ENCODE assay signal across 13 mouse cellular contexts in genomic region chr11:79080081-79080480, GRCm38 (mm10).
DNase-seq lines count a peak whose midpoint lies in the region; ATAC-seq and TF ChIP-seq lines count a peak whose summit lies in the region.
"Had no signal": no experiment of that assay in that cellular context is flagged by ENCODE, and none has a peak within 500 bp of the region (broad histone marks: within the 10 kb centered on the region; RNA-seq: fewer than 3 reads in every experiment).

No protein-coding gene starts in this region.

- 0 out of 2 replicates have a peak overlapping the region, but pooled peaks have one; percentile 6 for H3K27ac ChIP-seq in kidney, adult 2 months (ENCODE audit: insufficient read depth, low read depth, low read length)
- H3K27ac ChIP-seq in kidney, embryonic 16.5 days (ENCODE audit: low read length), result no peak overlapping the region
- H3K27ac ChIP-seq in small intestine, adult 2 months (ENCODE audit: insufficient read depth, low read depth, low read length), result peak overlapping the region; percentile 73; the same call in 1 of the 2 replicates
- H3K27ac ChIP-seq: limb, embryonic 15.5 days; macrophage; midbrain, embryonic 13.5 days had no signal

- no peak overlapping the region for H3K4me3 ChIP-seq in kidney, adult 2 months (ENCODE audit: insufficient read depth, low read depth, low read length)
- H3K4me3 ChIP-seq in kidney, embryonic 16.5 days (ENCODE audit: low read length), result no peak overlapping the region
- no peak overlapping the region for H3K4me3 ChIP-seq in small intestine, adult 2 months (ENCODE audit: low read depth, low read length)
- H3K4me3 ChIP-seq: limb, embryonic 15.5 days; midbrain, embryonic 13.5 days had no signal

- no peak overlapping the region for H3K4me2 ChIP-seq in kidney, embryonic 16.5 days (replicated peaks; ENCODE audit: low read depth, low read length)
- H3K4me2 ChIP-seq: limb, embryonic 15.5 days; midbrain, embryonic 13.5 days had no signal

- no peaks in the 10 kb centered on the region for H3K9me3 ChIP-seq in kidney, embryonic 16.5 days (ENCODE audit: low read length)
- H3K9me3 ChIP-seq: limb, embryonic 15.5 days; midbrain, embryonic 13.5 days had no signal

- DNase-seq in frontal cortex, postnatal 14 days (ENCODE audit: low spot score in 2 of 2), result no peak
- no peak for DNase-seq in kidney, adult 2 months
- DNase-seq in right cerebral cortex, adult 18-20 months, result peak; percentile 33
- DNase-seq in right cerebral cortex, postnatal 25 days, result no peak
- DNase-seq in urinary bladder, postnatal 14 days (ENCODE audit: low spot score), result no peak
- DNase-seq: adrenal gland, adult 8-10 months; cerebellum, adult 8-10 months had no signal

- peaks cover 7% of the 10 kb centered on the region for H3K4me1 ChIP-seq in kidney, adult 2 months (ENCODE audit: control insufficient read depth, insufficient read depth, low read length)
- peaks cover 18% of the 10 kb centered on the region for H3K4me1 ChIP-seq in kidney, embryonic 16.5 days (ENCODE audit: insufficient read depth, low read length)
- no peaks in the 10 kb centered on the region; the same call in none of the 2 replicates for H3K4me1 ChIP-seq in small intestine, adult 2 months (ENCODE audit: control insufficient read depth, insufficient read depth, insufficient read length, low read length)
- H3K4me1 ChIP-seq: midbrain, embryonic 13.5 days had no signal

- H3K36me3 ChIP-seq in kidney, adult 2 months (ENCODE audit: control insufficient read depth, insufficient read depth, low read length), result no peaks in the 10 kb centered on the region
- no peaks in the 10 kb centered on the region for H3K36me3 ChIP-seq in kidney, embryonic 16.5 days (ENCODE audit: insufficient read depth, low read length)
- peaks cover 5% of the 10 kb centered on the region for H3K36me3 ChIP-seq in small intestine, adult 2 months (ENCODE audit: control insufficient read depth, insufficient read depth, low read length)
- H3K36me3 ChIP-seq: limb, embryonic 15.5 days; midbrain, embryonic 13.5 days had no signal

- WGBS in kidney, adult 2 months, result 85% methylated on average over 6 of the region's 6 CpGs
- 76% methylated on average over 6 of the region's 6 CpGs for WGBS in kidney, embryonic 16.5 days
- 80% methylated on average over 6 of the region's 6 CpGs for WGBS in small intestine, adult 2 months

- no peak overlapping the region for H3K9ac ChIP-seq in kidney, embryonic 16.5 days (replicated peaks; ENCODE audit: low read length)
- H3K9ac ChIP-seq: limb, embryonic 15.5 days; midbrain, embryonic 13.5 days had no signal

- no peak for TF ChIP-seq CTCF in kidney, adult 2 months (conservative IDR thresholded peaks at IDR 0.05; ENCODE audit: insufficient read depth, insufficient read length, low read depth, low read length)
- no peak for TF ChIP-seq CTCF in small intestine, adult 2 months (IDR thresholded peaks at IDR 0.05; ENCODE audit: extremely low read depth, insufficient read length, insufficient replicate concordance, low read depth, low read length)

- peak; percentile 56 for ATAC-seq in frontal cortex, adult (ENCODE audit: low TSS enrichment)
- no peak for ATAC-seq in kidney, embryonic 16.5 days (ENCODE audit: low FRiP score, low TSS enrichment)
- ATAC-seq: midbrain, embryonic 13.5 days had no signal

- H3K27me3 ChIP-seq in kidney, adult 2 months (replicated peaks; ENCODE audit: control insufficient read depth, insufficient read depth, low read length), result no peaks in the 10 kb centered on the region
- no peaks in the 10 kb centered on the region for H3K27me3 ChIP-seq in kidney, embryonic 16.5 days (ENCODE audit: insufficient read depth, low read length)
- no peaks in the 10 kb centered on the region for H3K27me3 ChIP-seq in small intestine, adult 2 months (ENCODE audit: control insufficient read depth, insufficient read depth, low read length)
- H3K27me3 ChIP-seq: limb, embryonic 15.5 days; midbrain, embryonic 13.5 days had no signal

- no peak for TF ChIP-seq POLR2A in kidney, adult 2 months (IDR thresholded peaks at IDR 0.05; ENCODE audit: low read depth, low read length)
- no peak for TF ChIP-seq POLR2A in small intestine, adult 2 months (IDR thresholded peaks at IDR 0.05; ENCODE audit: low read depth, low read length)
